Mouse (Mus musculus): ENCODE measurements around the gene Ppbp. TPM values are rescaled to one million over a fixed set of nuclear protein-coding genes. Genes with fewer than 3 reads are reported as not detected.
A peak's percentile ranks its signal among the peaks of the same experiment; 100 is the strongest.

Gene Ppbp
- polyA plus RNA-seq, 1 experiment from 2014 or later: 2.7 TPM

DNA sequence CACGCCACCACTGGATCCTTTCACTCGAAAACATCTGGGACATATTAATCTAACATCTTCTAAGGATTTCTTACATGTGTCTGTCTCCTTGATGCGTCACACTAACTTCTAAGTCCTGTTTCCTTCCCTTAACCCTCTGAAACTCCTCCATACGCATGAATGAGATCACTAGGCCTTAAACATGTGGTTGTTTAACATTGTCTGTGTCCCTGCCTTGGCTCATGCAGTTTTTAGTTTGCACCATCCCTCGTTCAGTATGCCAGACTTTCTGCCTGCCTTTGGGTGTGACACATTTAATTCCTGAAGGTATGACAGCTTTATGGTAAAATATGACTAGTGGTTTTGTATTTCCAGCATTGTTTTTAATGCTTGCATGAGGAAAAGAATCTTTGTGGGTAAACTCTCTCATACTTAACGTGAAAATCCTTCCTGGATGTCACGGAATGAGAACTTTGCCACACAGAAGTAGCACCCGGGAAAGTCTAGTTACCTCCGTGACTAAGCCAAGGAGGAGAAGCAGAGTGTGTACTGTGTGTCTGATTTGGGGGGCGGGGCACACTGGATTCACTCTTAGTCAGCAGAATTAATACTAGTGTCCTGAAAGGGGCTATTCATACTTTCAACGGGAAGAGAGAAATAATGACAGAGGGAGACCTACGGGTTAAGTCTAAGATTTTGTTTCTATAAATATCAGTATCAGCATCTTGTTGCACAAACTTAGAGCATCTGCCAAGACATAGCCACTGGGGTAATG lies 4.2 kb upstream of the Ppbp start:
- H3K4me2 ChIP-seq (replicated peaks): no peak overlapping the region
- peaks cover 8% of the 10 kb centered on the region for H3K4me1 ChIP-seq (replicated peaks)
- no peak overlapping the region for H3K27ac ChIP-seq
- H3K4me3 ChIP-seq (replicated peaks): no peak overlapping the region
- peaks cover 9% of the 10 kb centered on the region for H3K27me3 ChIP-seq (replicated peaks)
- no peaks in the 10 kb centered on the region for H3K36me3 ChIP-seq
- ATAC-seq: no peak
- 68% methylated on average over 12 of the region's 12 CpGs for WGBS
- H3K9me3 ChIP-seq: no peaks in the 10 kb centered on the region
- H3K9ac ChIP-seq: no peak overlapping the region

- Histone ChIP-seq H3K4me1 (replicated peaks) (no peaks in the 10 kb centered on the region), H3K9me3 (no peaks in the 10 kb centered on the region), H3K4me2 (replicated peaks) (no peak overlapping the region), H3K27ac (no peak overlapping the region), H3K36me3 (no peaks in the 10 kb centered on the region), H3K4me3 (replicated peaks) (no peak overlapping the region), H3K9ac (no peak overlapping the region), H3K27me3 (replicated peaks) (no peaks in the 10 kb centered on the region; the same call in 1 of the 2 replicates)
- ATAC-seq: peak; percentile 41; the same call in 1 of the 2 replicates
- 40% methylated on average over 8 of the region's 8 CpGs for WGBS
Measured at GRCm38 (mm10) chr5:90765821-90766606, 2.3 kb upstream of the Ppbp start.

- H3K9me3 ChIP-seq: no peaks in the 10 kb centered on the region
- ATAC-seq: no peak
- H3K27me3 ChIP-seq (replicated peaks): no peaks in the 10 kb centered on the region; the same call in 1 of the 2 replicates
- 74% methylated on average over 3 of the region's 3 CpGs for WGBS
- H3K9ac ChIP-seq: no peak overlapping the region
- no peaks in the 10 kb centered on the region for H3K36me3 ChIP-seq
- H3K27ac ChIP-seq: no peak overlapping the region
- no peak overlapping the region for H3K4me3 ChIP-seq (replicated peaks)
- no peak overlapping the region for H3K4me2 ChIP-seq (replicated peaks)
- H3K4me1 ChIP-seq (replicated peaks): 0 out of 2 replicates have a peak, but pooled peaks cover 6% of the 10 kb centered on the region
Measured at GRCm38 (mm10) chr5:90771369-90771768, 3.1 kb downstream of the Ppbp start.

- Histone ChIP-seq H3K4me1 (replicated peaks) (0 out of 2 replicates have a peak, but pooled peaks cover 6% of the 10 kb centered on the region), H3K27me3 (replicated peaks) (no peaks in the 10 kb centered on the region; the same call in 1 of the 2 replicates), H3K36me3 (no peaks in the 10 kb centered on the region), H3K9me3 (no peaks in the 10 kb centered on the region), H3K9ac (no peak within 1 kb of the TSS), H3K4me3 (replicated peaks) (no peak within 1 kb of the TSS), H3K4me2 (replicated peaks) (no peak within 1 kb of the TSS), H3K27ac (0 out of 2 replicates have a peak within 1 kb of the TSS, but pooled peaks have one; percentile 6)
- WGBS: 70% methylated on average over 16 of the region's 16 CpGs
- no peak for ATAC-seq
Measured at GRCm38 (mm10) chr5:90771880-90772653, 3.7 kb downstream of the Ppbp start, which contains the start of gene Pf4. Gene Pf4 (plus strand): TSS chr5:90772435.

- 88% methylated on average over 5 of the region's 5 CpGs for WGBS
- H3K27ac ChIP-seq: no peak overlapping the region
Measured at GRCm38 (mm10) chr5:90775562-90775961, 7.2 kb downstream of the Ppbp start.

GRCm38 (mm10) chr5:90777621-90778020 lies 9.3 kb downstream of the Ppbp start:
- H3K4me1 ChIP-seq (replicated peaks): 0 out of 2 replicates have a peak, but pooled peaks cover 3% of the 10 kb centered on the region
- no peaks in the 10 kb centered on the region for H3K36me3 ChIP-seq
- WGBS: 83% methylated on average over 10 of the region's 10 CpGs
- H3K4me3 ChIP-seq (replicated peaks): no peak overlapping the region
- H3K27me3 ChIP-seq (replicated peaks): no peaks in the 10 kb centered on the region
- no peak for ATAC-seq
- no peak overlapping the region for H3K9ac ChIP-seq
- no peaks in the 10 kb centered on the region for H3K9me3 ChIP-seq
- no peak overlapping the region for H3K27ac ChIP-seq
- no peak overlapping the region for H3K4me2 ChIP-seq (replicated peaks)

More at GRCm38 (mm10) chr5:90775562-90775961, 7.2 kb downstream of the Ppbp start:
- no peak overlapping the region for H3K9ac ChIP-seq
- no peak overlapping the region for H3K4me3 ChIP-seq (replicated peaks)
- H3K4me2 ChIP-seq (replicated peaks): no peak overlapping the region
- H3K27me3 ChIP-seq (replicated peaks): no peaks in the 10 kb centered on the region
- H3K36me3 ChIP-seq: no peaks in the 10 kb centered on the region
- 0 out of 2 replicates have a peak, but pooled peaks cover 6% of the 10 kb centered on the region for H3K4me1 ChIP-seq (replicated peaks)
- ATAC-seq: no peak
- H3K9me3 ChIP-seq: no peaks in the 10 kb centered on the region

GRCm38 (mm10) chr5:90778856-90779255 lies 10.5 kb downstream of the Ppbp start:
- H3K9ac ChIP-seq: no peak overlapping the region
- no peak overlapping the region for H3K4me2 ChIP-seq (replicated peaks)
- H3K27me3 ChIP-seq (replicated peaks): no peaks in the 10 kb centered on the region
- H3K9me3 ChIP-seq: no peaks in the 10 kb centered on the region
- no peak for ATAC-seq
- H3K36me3 ChIP-seq: no peaks in the 10 kb centered on the region
- no peaks in the 10 kb centered on the region for H3K4me1 ChIP-seq (replicated peaks)
- H3K4me3 ChIP-seq (replicated peaks): no peak overlapping the region
- WGBS: 74% methylated on average over 6 of the region's 6 CpGs
- no peak overlapping the region for H3K27ac ChIP-seq

GRCm38 (mm10) chr5:90783697-90784096 lies 15.4 kb downstream of the Ppbp start:
- H3K9ac ChIP-seq: no peak overlapping the region
- H3K36me3 ChIP-seq: no peaks in the 10 kb centered on the region
- no peak overlapping the region for H3K27ac ChIP-seq
- H3K4me2 ChIP-seq (replicated peaks): no peak overlapping the region
- WGBS: 72% methylated on average over 3 of the region's 3 CpGs
- H3K9me3 ChIP-seq: no peaks in the 10 kb centered on the region
- ATAC-seq: no peak
- H3K4me3 ChIP-seq (replicated peaks): no peak overlapping the region
- H3K4me1 ChIP-seq (replicated peaks): peaks cover 7% of the 10 kb centered on the region; the same call in 1 of the 2 replicates
- H3K27me3 ChIP-seq (replicated peaks): no peaks in the 10 kb centered on the region

GRCm38 (mm10) chr5:90785659-90786588 lies 17.6 kb downstream of the Ppbp start, which contains the start of gene Cxcl3:
Gene Cxcl3 (plus strand): TSS chr5:90786103.
- 17% methylated on average over 25 of the region's 26 CpGs for WGBS
- H3K4me2 ChIP-seq (replicated peaks): peak within 1 kb of the TSS; percentile 86
- peak; percentile 89 for ATAC-seq
- H3K27ac ChIP-seq: no peak within 1 kb of the TSS
- H3K9me3 ChIP-seq: no peaks in the 10 kb centered on the region
- peak within 1 kb of the TSS; percentile 34 for H3K4me3 ChIP-seq (replicated peaks)
- H3K4me1 ChIP-seq (replicated peaks): peaks cover 7% of the 10 kb centered on the region; the same call in 1 of the 2 replicates
- no peaks in the 10 kb centered on the region for H3K27me3 ChIP-seq (replicated peaks)
- H3K9ac ChIP-seq: peak within 1 kb of the TSS; percentile 17; the same call in 1 of the 2 replicates
- no peaks in the 10 kb centered on the region for H3K36me3 ChIP-seq

- Histone ChIP-seq H3K4me3 (replicated peaks) (no peak overlapping the region), H3K4me2 (replicated peaks) (no peak overlapping the region), H3K9me3 (no peaks in the 10 kb centered on the region), H3K27ac (no peak overlapping the region), H3K9ac (no peak overlapping the region), H3K36me3 (no peaks in the 10 kb centered on the region), H3K4me1 (replicated peaks) (peaks cover 7% of the 10 kb centered on the region; the same call in 1 of the 2 replicates), H3K27me3 (replicated peaks) (no peaks in the 10 kb centered on the region)
- WGBS: 81% methylated on average over 4 of the region's 4 CpGs
- no peak for ATAC-seq
Measured at GRCm38 (mm10) chr5:90788114-90788513, 19.8 kb downstream of the Ppbp start.
